Mouse (Mus musculus) central nervous system, embryonic 11.5 days (tissue): ENCODE results near the gene Btbd35f8. TPM values are rescaled to one million over a fixed set of nuclear protein-coding genes. Genes with fewer than 3 reads are reported as not detected.

ENCODE experiments used
- polyA plus RNA-seq: library from polyadenylated mRNA; depleted of rRNA; stranded (reverse); fragments of >200 nt; gene quantifications from 2 replicates; pipeline ENCODE4 v1.2.3, GENCODE M21; 2012; rRNA removed

Gene Btbd35f8
- not detected in 2 replicates for polyA plus RNA-seq

DNA sequence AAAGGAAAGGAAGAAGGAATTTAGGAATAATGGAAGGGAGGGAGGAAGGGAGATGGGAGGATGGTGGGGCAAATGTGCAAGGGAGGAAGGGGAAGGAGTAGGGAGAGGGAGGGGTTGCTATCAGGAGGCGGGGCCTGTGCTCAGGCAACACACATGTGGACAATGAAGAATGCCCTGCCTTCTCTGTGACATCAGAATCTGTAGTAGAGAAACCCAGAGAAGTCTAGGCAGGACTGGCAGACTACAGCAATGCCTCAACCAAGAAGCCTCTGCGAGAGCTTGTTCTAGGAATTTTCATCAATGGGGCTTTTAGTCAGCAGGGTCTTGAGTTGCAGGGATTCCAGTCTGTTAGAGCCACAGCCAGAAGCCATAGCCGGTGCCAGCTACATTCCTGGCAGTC is at the start of gene Btbd35f8:
TSS of gene Btbd35f8 (plus strand) at position 301 of the 400 bp plus-strand sequence.

Other genes with a start within 250 kb of the Btbd35f8 start
- gene Spin2g, start 211.8 kb upstream of the Btbd35f8 start, polyA plus RNA-seq, result not detected in 2 replicates